In genomic region chr14:59736861-59737700, GRCm38 (mm10) we compare ENCODE assay signal across 9 mouse cellular contexts.
DNase-seq lines count a peak whose midpoint lies in the region; ATAC-seq lines count a peak whose summit lies in the region.
"Had no signal": no experiment of that assay in that cellular context is flagged by ENCODE, and none has a peak within 500 bp of the region (broad histone marks: within the 10 kb centered on the region; RNA-seq: fewer than 3 reads in every experiment).

No protein-coding gene starts in this region.

- peak; percentile 92 for ATAC-seq in hindbrain, embryonic 12.5 days (ENCODE audit: low FRiP score)
- ATAC-seq in midbrain, embryonic 16.5 days, result peak; percentile 87

- peaks cover 16% of the 10 kb centered on the region for H3K4me1 ChIP-seq in hindbrain, embryonic 12.5 days
- H3K4me1 ChIP-seq in midbrain, embryonic 16.5 days (ENCODE audit: control insufficient read depth, insufficient read depth, low read length), result peaks cover 12% of the 10 kb centered on the region

- H3K4me2 ChIP-seq in hindbrain, embryonic 12.5 days (replicated peaks), result no peak overlapping the region
- H3K4me2 ChIP-seq in midbrain, embryonic 16.5 days (ENCODE audit: low read length), result no peak overlapping the region
- H3K4me2 ChIP-seq: heart, embryonic 15.5 days had no signal

- H3K27me3 ChIP-seq in hindbrain, embryonic 12.5 days, result peaks cover 73% of the 10 kb centered on the region
- H3K27me3 ChIP-seq in midbrain, embryonic 16.5 days (ENCODE audit: control insufficient read depth, insufficient read depth, low read depth, low read length), result peaks cover 3% of the 10 kb centered on the region
- H3K27me3 ChIP-seq: heart, embryonic 15.5 days had no signal

- H3K9ac ChIP-seq in hindbrain, embryonic 12.5 days, result no peak overlapping the region
- H3K9ac ChIP-seq in midbrain, embryonic 16.5 days (ENCODE audit: low read depth, low read length), result no peak overlapping the region
- H3K9ac ChIP-seq: heart, embryonic 15.5 days had no signal

- H3K27ac ChIP-seq in hindbrain, embryonic 12.5 days, result peak overlapping the region; percentile 48; the same call in 1 of the 2 replicates
- peak overlapping the region; percentile 13; the same call in 1 of the 2 replicates for H3K27ac ChIP-seq in midbrain, embryonic 16.5 days (ENCODE audit: low read length)
- H3K27ac ChIP-seq: heart, embryonic 15.5 days had no signal

- no peak overlapping the region for H3K4me3 ChIP-seq in hindbrain, embryonic 12.5 days
- no peak overlapping the region for H3K4me3 ChIP-seq in midbrain, embryonic 16.5 days (ENCODE audit: low read depth, low read length)
- H3K4me3 ChIP-seq: heart, embryonic 15.5 days had no signal

- 19% methylated on average over 9 of the region's 9 CpGs for WGBS in hindbrain, embryonic 12.5 days
- 8% methylated on average over 9 of the region's 9 CpGs for WGBS in midbrain, embryonic 16.5 days

- H3K36me3 ChIP-seq in hindbrain, embryonic 12.5 days, result no peaks in the 10 kb centered on the region
- H3K36me3 ChIP-seq in midbrain, embryonic 16.5 days (ENCODE audit: control insufficient read depth, insufficient read depth, low read length), result no peaks in the 10 kb centered on the region
- H3K36me3 ChIP-seq: heart, embryonic 15.5 days had no signal

- DNase-seq in cerebellum, postnatal 10 days, result peak; percentile 60 to 71
- DNase-seq in cerebellum, adult 9-11 months, result no peak
- DNase-seq in embryo, embryonic 11 days, result peak; percentile 65
- DNase-seq in thymus, postnatal 10 days (ENCODE audit: low spot score in 2 of 2), result no peak
- DNase-seq in gastrocnemius, adult 8-10 months (ENCODE audit: low spot score in 2 of 2), result no peak
- DNase-seq in lung, postnatal 10 days, result no peak

- H3K9me3 ChIP-seq in hindbrain, embryonic 12.5 days (replicated peaks), result no peaks in the 10 kb centered on the region
- H3K9me3 ChIP-seq in midbrain, embryonic 16.5 days (replicated peaks; ENCODE audit: control insufficient read depth, low read length, poor library complexity, severe bottlenecking), result no peaks in the 10 kb centered on the region
- H3K9me3 ChIP-seq: heart, embryonic 15.5 days had no signal

Comparison
In these comparisons a context has a peak if more than half of its experiments do, and no peak if none do; other contexts are left out.
1. DNase-seq: peak in cerebellum, postnatal 10 days (2 of 2) and embryo, embryonic 11 days (single experiment); none in cerebellum, adult 9-11 months (single experiment), thymus, postnatal 10 days (0 of 2), gastrocnemius, adult 8-10 months (0 of 2) and lung, postnatal 10 days (single experiment).